Mouse (Mus musculus) C2C12 (cell line): Measurements from ENCODE around the gene Hist3h2ba. TPM values are rescaled to one million over a fixed set of nuclear protein-coding genes. Genes with fewer than 3 reads are reported as not detected.

ENCODE experiments used
- H3K27me3 ChIP-seq: one replicate; pipeline ENCODE4 v1.6.1; 2011; ENCODE audit not compliant: control insufficient read depth, insufficient read depth, insufficient read length
- H3K36me3 ChIP-seq: one replicate; pipeline ENCODE4 v1.6.1; 2011; ENCODE audit not compliant: control insufficient read depth, insufficient read depth
- H3K4me3 ChIP-seq: one replicate; pipeline ENCODE4 v1.5.1; 2011; ENCODE audit warnings: mild to moderate bottlenecking, control low read depth; ENCODE audit not compliant: poor library complexity, insufficient read depth, severe bottlenecking
- H3K79me2 ChIP-seq: one replicate; pipeline ENCODE4 v1.6.1; 2011; ENCODE audit not compliant: control insufficient read depth, insufficient read depth
- H3K79me3 ChIP-seq: one replicate; pipeline ENCODE4 v1.6.1; 2011; ENCODE audit warnings: low read depth, control low read depth
- H3ac ChIP-seq: one replicate; pipeline ENCODE3; 2011; ENCODE audit warnings: low read depth; ENCODE audit not compliant: control insufficient read depth, insufficient read length
- CEBPB ChIP-seq: IDR thresholded peaks from one replicate; pipeline ENCODE4 v1.6.1; 2011; ENCODE audit warnings: low read depth, mild to moderate bottlenecking, control low read depth, moderate library complexity
- CTCF ChIP-seq: IDR thresholded peaks from one replicate; pipeline ENCODE4 v1.5.1; 2011; ENCODE audit not compliant: control insufficient read depth, insufficient read depth, insufficient read length
- FOSL1 ChIP-seq: IDR thresholded peaks from one replicate; pipeline ENCODE4 v1.8.0; 2011; ENCODE audit warnings: mild to moderate bottlenecking, low read length; ENCODE audit not compliant: poor library complexity, insufficient read depth, severe bottlenecking
- MAX ChIP-seq: IDR thresholded peaks from one replicate; pipeline ENCODE4 v1.6.1; 2011; ENCODE audit warnings: mild to moderate bottlenecking, control low read depth
- MYOD1 ChIP-seq: IDR thresholded peaks from one replicate; pipeline ENCODE4 v1.6.1; 2011; ENCODE audit warnings: low read depth; ENCODE audit not compliant: control insufficient read depth, insufficient read length
- MYOG ChIP-seq: IDR thresholded peaks from one replicate; pipeline ENCODE4 v1.6.1; 2011; ENCODE audit not compliant: control insufficient read depth, insufficient read length; ENCODE audit errors: extremely low read depth
- USF1 ChIP-seq: IDR thresholded peaks from one replicate; pipeline ENCODE4 v1.6.1; 2011; ENCODE audit warnings: low read depth, mild to moderate bottlenecking, control low read depth, moderate library complexity
- polyA plus RNA-seq: library from polyadenylated mRNA; unstranded; fragments of >200 nt; fragmentation: generic; extraction: Trizol; gene quantifications from one replicate; pipeline ENCODE4 v1.2.1, GENCODE M21; 2012; ENCODE audit warnings: missing spikeins

The Hist3h2ba gene
- polyA plus RNA-seq, 1 experiment: 1.6 TPM

GRCm38 (mm10) chr11:58981541-58982447 lies 33.1 kb downstream of the Hist3h2ba start:
- no peak overlapping the region for H3K4me3 ChIP-seq
- peaks cover 36% of the 10 kb centered on the region for H3K79me3 ChIP-seq
- peaks cover 53% of the 10 kb centered on the region for H3K79me2 ChIP-seq
- TF ChIP-seq CTCF (peak; percentile 75), CEBPB (no peak), MYOD1 (peak; percentile 79)
- peaks cover 39% of the 10 kb centered on the region for H3K36me3 ChIP-seq
- H3K27me3 ChIP-seq: no peaks in the 10 kb centered on the region
- peak overlapping the region; percentile 10 for H3ac ChIP-seq

GRCm38 (mm10) chr11:58982471-58983097 lies 33.9 kb downstream of the Hist3h2ba start:
- H3K79me3 ChIP-seq: peaks cover 33% of the 10 kb centered on the region
- H3K27me3 ChIP-seq: no peaks in the 10 kb centered on the region
- no peak for TF ChIP-seq USF1
- no peak for TF ChIP-seq MYOG
- TF ChIP-seq MAX: no peak
- no peak for TF ChIP-seq CEBPB
- no peak for TF ChIP-seq MYOD1
- no peak for TF ChIP-seq FOSL1
- no peak for TF ChIP-seq CTCF
- H3K36me3 ChIP-seq: peaks cover 47% of the 10 kb centered on the region
- no peak overlapping the region for H3ac ChIP-seq
- no peak overlapping the region for H3K4me3 ChIP-seq
- H3K79me2 ChIP-seq: peaks cover 45% of the 10 kb centered on the region

DNA sequence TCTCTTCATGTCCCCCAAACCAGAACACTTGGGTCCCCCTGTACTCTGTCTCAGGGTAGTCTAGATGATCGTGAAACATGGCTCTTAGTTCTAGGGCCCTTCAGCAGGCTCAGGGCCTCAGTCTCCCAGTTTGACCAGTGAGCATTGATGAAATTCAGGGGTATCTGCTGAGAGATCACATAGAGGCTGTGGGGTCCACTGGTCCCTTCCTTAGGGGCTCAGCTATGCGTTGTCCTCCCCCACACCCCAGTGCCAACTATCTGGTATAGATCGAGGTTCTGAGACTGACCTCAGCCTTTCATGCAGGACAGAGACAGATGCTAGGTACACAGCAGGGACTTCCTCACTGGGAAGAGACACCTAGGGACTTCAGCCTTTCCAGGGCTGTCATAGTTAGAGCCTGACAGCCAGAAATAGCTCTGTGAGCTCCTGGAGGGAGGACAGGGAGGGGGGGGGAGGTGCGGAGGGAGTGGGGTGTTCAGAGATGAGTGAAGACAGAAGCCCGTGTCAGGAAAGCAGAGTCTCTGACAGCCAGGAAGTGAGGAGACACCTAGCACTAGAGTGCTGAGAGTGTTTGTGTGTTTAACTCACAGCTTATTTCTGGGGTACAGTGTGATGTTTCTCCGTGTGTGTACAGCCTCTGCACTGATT lies 35.1 kb downstream of the Hist3h2ba start:
- peaks cover 26% of the 10 kb centered on the region for H3K79me3 ChIP-seq
- TF ChIP-seq MYOG (no peak), CEBPB (no peak), MAX (no peak), USF1 (no peak), FOSL1 (no peak), CTCF (no peak), MYOD1 (no peak)
- no peaks in the 10 kb centered on the region for H3K27me3 ChIP-seq
- H3ac ChIP-seq: no peak overlapping the region
- peaks cover 51% of the 10 kb centered on the region for H3K36me3 ChIP-seq
- H3K4me3 ChIP-seq: no peak overlapping the region
- peaks cover 33% of the 10 kb centered on the region for H3K79me2 ChIP-seq

DNA sequence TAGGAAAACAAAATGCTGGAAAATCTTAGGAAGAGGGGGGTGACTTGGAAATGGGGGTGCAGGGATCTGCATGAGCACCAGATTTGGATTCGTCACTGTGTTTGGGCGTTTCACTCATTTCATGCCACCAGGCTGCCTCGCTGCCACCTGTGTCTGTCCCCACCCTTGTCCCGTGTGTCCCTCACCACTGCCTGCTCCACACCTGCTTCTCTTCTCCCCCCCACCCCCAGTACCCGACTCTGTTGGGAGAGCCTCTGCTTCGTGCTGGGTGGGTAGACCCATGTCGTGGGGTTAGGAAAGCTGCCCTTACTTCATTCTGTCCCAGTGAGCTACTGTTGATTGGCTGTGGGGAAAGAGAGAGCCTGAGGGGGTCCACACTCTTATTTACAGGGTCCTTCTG lies 35.9 kb downstream of the Hist3h2ba start:
- Histone ChIP-seq H3K36me3 (peaks cover 60% of the 10 kb centered on the region), H3K4me3 (no peak overlapping the region), H3K79me3 (peaks cover 19% of the 10 kb centered on the region), H3K79me2 (peaks cover 24% of the 10 kb centered on the region), H3ac (no peak overlapping the region), H3K27me3 (no peaks in the 10 kb centered on the region)
- TF ChIP-seq USF1 (no peak), CTCF (no peak), FOSL1 (no peak), MYOG (no peak)

GRCm38 (mm10) chr11:58985299-58985917 lies 36.7 kb downstream of the Hist3h2ba start:
- Histone ChIP-seq H3K79me3 (peaks cover 12% of the 10 kb centered on the region), H3ac (no peak overlapping the region), H3K27me3 (no peaks in the 10 kb centered on the region), H3K4me3 (no peak overlapping the region), H3K79me2 (peaks cover 17% of the 10 kb centered on the region), H3K36me3 (peaks cover 62% of the 10 kb centered on the region)
- no peak for TF ChIP-seq FOSL1
- TF ChIP-seq MYOG: no peak
- no peak for TF ChIP-seq CEBPB
- TF ChIP-seq MYOD1: no peak
- no peak for TF ChIP-seq USF1
- TF ChIP-seq CTCF: no peak
- TF ChIP-seq MAX: no peak
